Mouse (Mus musculus): Measurements from ENCODE around the gene Myo18b.

Gene Myo18b

GRCm38 (mm10) chr5:112791792-112792780 is 104.1 kb downstream of the Myo18b start:
- DNase-seq: no peak

GRCm38 (mm10) chr5:112790376-112791111 is 105.6 kb downstream of the Myo18b start:
- DNase-seq: no peak

DNA sequence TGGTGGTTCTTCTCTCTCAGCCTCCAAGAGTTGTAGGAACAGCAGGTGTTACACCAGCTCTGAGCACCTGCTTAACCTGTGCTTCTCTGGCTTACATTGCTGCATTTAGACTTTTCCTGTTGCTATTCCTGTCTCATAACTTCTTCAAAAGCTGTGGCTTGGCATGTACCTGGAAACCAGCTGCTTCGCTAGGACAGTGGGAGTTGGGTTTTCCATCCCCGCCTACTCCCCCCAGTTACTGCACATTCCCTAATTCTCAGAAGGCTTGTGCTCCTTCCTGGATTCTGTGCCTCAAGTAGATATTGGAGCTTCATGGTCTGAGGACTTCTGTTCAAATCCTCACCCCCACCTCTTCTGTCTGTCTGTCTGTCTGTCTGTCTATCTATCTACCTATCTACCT is 107.7 kb downstream of the Myo18b start:
- DNase-seq: no peak

DNA sequence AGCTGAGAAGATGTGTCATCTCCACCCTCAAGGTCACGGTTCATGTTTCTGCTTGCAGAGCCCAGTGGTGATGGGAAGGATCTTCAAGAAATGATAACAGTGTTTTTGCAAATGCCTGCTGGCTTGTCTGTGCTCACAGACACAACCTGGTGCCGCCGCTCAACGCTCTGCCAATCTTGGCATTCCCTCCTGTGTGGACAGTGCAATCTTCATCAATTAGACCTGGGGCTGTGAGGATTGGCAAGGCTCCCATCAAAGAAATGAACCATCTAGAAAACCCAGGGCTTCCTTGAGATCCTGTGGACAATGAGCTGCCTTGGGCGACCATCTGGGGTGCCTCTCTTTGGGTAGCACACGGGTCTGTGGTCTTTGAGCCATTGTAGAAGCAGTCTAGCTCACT is 109.4 kb downstream of the Myo18b start:
- DNase-seq: no peak

DNA sequence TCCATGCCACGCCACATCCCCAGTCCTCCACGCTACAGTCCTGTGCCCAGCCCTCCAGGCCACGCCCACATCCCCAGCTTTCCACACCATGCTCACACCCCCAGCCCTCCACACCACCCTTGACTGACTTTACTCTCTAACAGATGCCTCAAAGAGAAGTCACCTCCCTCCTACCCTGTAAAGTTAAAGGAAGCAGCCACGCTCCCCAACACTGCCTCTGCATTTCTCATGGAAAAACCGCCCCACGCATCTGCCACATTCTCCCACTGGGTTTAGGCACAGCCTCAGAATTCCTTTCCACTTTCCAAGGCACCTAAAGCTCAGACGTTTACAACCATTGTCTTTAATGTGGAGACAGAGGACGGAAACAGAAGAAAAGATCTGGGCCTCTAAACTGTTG is 110.1 kb downstream of the Myo18b start:
- peak; percentile 70 for DNase-seq

GRCm38 (mm10) chr5:112781719-112782118 is 114.4 kb downstream of the Myo18b start:
- DNase-seq: peak; percentile 87

DNA sequence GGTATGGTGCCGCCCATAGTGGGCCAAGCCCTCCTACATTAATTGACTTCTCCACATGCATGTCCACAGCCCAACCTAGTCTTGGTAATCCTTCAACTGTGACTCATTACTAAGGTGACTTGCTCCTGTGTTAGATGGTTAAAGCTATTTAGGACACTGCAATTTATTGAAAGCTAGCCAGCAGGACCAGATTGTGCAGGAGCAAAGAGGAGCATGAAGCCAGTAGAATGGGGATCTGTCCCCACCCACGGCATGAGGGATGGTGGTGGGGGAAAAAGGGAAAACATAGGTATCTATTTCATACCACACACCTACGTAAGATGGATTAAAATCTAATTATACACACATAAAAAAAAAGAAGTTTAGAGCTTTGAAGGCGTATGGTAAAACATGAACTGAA is 114.9 kb downstream of the Myo18b start:
- DNase-seq: peak; percentile 25

GRCm38 (mm10) chr5:112780383-112780782 is 115.8 kb downstream of the Myo18b start:
- peak; percentile 85 for DNase-seq

DNA sequence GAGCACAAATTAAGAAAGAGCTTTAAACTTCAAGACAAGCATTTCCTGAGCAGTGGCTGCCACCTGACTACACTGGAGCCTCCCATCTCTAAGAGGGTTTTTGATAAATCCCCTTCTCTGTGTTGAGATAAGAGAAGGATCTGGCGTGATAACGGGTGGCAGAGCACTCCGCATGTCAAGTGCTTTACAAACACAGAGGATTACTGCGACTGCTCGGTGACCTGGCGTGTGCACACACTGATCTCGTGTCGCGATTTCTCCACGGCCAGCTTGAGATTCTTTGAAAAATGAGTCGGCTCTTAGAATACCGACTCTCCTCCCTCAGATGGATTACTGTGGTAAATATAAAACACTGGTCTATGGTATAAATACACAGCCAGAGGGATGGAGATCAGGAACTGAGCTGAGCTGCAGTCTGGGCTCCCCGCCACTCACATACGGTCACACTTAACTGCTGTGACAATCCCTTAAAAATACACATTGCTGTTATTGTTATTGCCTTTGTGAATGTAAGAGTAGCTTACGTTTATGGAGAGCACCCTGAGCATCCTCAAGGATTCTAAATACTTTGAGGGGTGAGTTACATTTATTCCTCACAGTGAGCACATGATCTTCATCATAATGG is 119.3 kb downstream of the Myo18b start:
- DNase-seq: no peak

DNA sequence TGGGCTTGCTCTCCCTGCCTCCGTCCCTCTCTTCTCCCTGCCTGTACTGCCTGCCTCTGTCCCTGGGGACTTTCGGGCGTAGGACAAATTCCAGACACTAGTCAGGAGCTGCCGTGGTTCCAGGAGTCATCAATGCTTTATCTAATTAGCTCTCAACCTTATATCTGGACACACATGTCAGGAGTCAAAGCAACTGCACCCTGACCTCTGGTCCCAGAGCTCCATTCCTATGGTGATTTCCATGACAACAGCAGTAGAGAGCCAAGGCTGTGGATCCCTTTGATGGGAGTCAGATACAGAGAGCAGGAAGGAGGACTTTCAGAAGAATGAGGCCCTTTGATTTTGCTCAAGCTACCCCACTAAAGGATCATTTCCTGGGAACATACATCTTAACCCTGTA is 122.7 kb downstream of the Myo18b start:
- no peak for DNase-seq

DNA sequence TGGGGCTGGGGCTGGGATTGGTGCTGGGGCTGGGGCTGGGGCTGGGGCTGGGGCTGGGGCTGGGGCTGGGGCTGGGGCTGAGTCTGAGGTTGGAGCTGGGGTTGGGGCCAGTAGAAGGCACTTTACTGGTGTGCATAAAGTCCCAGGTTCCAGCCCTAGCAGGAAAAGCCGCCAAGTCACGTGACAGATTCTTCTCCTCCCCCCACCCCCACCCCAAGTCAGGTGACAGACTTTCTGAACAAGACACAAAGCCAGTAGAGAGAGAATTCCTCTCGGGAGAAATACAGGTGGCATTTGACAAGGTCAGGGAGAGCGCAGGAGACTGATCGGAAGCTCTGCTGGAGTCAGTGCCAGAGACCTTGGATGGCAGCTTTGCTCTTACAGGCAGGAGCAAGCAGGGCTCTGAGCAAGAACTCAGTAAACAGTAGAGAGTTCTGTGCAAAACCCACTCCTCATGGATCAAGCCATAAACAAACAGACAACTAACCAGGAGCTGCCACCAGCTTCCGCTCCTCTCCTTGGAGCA is 124.7 kb downstream of the Myo18b start:
- DNase-seq: no peak

- no peak for DNase-seq
These were observed 126.4 kb downstream of the Myo18b start for GRCm38 (mm10) chr5:112769721-112770119.

GRCm38 (mm10) chr5:112769020-112769720 is 127.0 kb downstream of the Myo18b start:
- DNase-seq: no peak

DNA sequence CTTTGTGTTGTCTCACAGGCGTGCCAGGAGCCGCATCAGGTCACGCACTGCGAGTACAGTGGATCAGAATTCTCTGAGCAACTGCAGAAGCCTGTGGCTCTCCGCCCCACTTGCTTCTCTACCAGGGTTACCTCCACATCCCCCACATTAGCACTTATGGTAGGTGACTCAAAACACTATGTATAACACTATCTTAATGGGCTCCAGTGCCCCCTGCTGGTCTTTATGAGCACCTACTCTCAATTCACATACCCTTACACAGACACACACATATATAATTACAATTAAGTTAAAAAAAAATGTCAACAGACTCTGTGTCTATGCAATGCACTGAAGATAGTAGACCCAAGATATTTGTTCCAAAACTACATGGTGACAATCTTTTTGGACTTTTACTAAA is 127.6 kb downstream of the Myo18b start:
- no peak for DNase-seq

DNA sequence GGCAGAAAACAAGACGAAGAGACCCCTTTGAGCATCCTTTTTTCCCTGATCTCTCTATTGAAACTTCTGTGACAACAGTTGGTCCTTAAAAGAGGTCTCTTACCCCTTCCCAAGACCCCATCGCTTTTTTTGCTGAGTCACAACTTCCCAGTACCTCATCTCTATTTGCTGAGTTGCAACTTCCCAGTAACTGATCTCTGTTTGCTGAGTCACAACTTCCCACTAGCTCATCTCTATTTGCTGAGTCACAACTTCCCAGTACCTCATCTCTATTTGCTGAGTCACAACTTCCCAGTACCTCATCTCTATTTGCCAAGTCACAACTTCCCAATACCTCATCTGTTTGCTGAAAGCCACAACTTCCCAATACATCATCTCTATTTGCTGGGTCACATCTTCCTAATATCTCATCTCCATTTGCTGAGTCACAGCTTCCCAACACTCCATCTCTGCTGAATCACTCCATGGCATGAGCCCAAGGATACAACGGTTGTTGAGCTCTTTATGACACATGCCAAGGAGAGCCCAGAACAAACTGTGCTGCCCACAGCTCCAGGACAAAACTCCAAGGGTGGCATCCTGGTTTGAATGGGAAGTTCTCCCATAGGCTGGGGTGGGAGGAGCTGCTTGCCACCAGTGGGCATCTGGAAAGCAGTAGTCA is 134.6 kb downstream of the Myo18b start:
- DNase-seq: peak; percentile 26

DNA sequence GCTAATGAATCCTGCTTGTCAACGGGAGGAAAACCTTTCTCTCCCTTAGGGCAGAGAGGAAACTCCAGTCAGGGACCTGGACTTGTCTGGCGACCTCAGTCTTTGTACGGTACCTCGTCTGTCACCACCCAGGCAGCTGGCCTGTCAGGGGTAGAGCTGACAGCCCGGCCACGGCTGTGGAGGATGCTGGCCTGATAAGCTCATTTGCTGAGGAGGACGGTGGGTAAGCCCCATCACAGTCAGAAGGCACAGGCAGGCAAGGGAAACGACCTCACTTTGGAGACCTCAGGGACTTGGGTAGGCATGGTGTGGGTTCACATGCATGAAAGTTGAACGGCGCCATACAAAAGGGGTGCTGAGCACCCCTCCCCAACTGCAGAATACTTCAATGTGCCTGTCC is 140.6 kb downstream of the Myo18b start:
- no peak for DNase-seq

GRCm38 (mm10) chr5:112749634-112750033 is 146.5 kb downstream of the Myo18b start:
- no peak for DNase-seq

GRCm38 (mm10) chr5:112748001-112748719 is 148.0 kb downstream of the Myo18b start:
- DNase-seq: no peak

GRCm38 (mm10) chr5:112747306-112747930 is 148.7 kb downstream of the Myo18b start:
- DNase-seq: no peak

DNA sequence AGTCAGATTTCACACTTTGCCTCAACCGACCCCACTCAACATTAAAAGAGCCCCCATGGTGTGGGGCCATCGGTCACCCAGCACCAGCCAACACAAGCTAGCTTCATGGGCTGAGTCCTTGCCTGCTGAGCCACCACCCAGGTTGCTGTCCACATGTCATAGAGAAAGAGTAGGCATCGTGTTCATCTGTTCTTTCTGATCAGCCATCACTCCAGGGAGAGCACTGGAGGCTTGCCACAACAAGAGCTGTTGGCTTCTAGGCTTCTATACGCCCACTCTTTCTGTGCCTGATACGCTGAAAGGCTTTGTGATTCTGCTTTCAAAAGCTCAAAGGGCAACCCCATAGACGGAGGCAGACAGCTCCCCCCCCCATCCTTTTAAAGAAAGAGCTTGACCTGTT is 151.0 kb downstream of the Myo18b start:
- DNase-seq: no peak

DNA sequence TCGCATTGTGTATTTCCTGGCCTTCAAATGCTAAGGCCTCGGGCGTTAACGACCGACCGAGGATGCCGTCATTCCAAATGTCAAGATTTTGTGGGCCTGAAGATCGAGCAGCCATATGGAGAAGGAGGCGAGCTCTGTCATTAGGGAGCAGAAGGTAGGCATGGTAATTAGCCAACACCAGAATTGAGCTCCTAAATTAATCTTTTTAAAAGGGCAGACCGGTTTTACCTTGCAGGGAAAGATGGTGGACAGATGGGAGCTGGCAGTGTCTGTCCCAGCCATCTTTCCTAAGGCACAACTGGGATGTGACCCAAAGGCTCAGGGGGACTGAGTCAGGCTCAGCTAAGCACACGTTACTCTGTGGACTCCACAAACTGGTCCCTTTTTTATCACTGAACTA is 151.6 kb downstream of the Myo18b start:
- DNase-seq: no peak
